Mouse (Mus musculus): ENCODE data around the gene Sec1.

DNA sequence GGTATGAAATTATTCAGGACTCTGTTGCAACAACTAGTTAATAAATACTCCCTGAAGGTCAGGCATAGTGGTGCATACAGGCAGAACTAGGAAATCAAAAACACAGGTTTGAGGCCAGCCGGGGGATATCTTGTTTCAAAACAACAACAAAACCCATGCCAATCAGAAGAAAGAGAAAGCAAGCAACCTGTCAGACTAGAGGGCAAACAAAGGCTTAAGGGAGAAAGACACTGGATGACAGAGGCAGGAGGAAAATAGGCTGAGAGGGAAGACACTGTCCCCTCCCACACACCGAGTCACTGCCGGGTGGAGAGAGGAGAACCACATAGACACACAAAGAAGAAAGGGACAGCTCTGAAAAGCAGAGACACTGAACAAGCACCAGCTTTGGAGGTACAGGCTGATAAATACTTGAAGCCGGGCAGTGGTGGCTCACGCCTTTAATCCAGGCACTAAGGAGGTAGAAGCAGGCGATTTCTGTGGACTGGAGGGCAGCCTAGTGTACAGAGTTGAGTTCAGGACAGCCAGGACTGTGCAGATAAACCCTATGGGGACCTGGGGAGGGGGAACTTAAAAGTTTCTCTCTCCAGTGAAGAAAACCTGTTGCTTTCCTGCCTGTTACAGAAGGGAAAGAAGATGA lies 19.8 kb upstream of the Sec1 start:
- TF ChIP-seq GATA1 (IDR thresholded peaks at IDR 0.05; ENCODE audit: borderline replicate concordance, low read length) (no peak), CTCF (IDR thresholded peaks at IDR 0.05; ENCODE audit: low read depth, low read length) (no peak), TAL1 (conservative IDR thresholded peaks at IDR 0.05; ENCODE audit: low read depth, low read length) (no peak), POLR2AphosphoS5 (IDR thresholded peaks at IDR 0.05; ENCODE audit: insufficient replicate concordance, low read depth, low read length) (no peak)
